Comparison of ENCODE assay signal across 24 mouse cellular contexts in the genomic region with DNA sequence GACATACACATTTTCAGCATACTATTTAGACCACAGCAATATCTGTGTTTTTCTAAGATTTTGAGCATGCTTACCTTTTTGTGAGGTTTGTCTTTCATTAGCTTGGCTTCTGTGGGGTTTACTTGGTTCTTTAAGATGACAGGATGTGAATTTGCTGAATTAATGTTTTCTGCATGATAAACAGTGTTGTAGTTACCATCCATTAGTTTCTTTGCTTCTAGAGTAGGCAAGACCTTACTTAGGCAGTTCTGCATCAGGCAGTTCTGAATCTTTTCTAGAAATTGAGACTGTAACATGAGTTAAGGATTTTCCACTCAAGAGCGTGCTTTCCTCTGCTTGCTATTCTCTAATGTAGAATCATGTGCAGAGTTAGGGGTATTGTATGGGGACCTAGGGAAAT. TPM values are rescaled to one million over a fixed set of nuclear protein-coding genes. Genes with fewer than 3 reads are reported as not detected.
DNase-seq lines count a peak whose midpoint lies in the region; ATAC-seq and TF ChIP-seq lines count a peak whose summit lies in the region.
"Had no signal": no experiment of that assay in that cellular context is flagged by ENCODE, and none has a peak within 500 bp of the region (broad histone marks: within the 10 kb centered on the region; RNA-seq: fewer than 3 reads in every experiment).

No protein-coding gene starts in this region.

- no peaks in the 10 kb centered on the region for H3K36me3 ChIP-seq in lung, embryonic 16.5 days (ENCODE audit: control insufficient read depth, insufficient read depth, low read length)
- H3K36me3 ChIP-seq in kidney, adult 2 months (ENCODE audit: control insufficient read depth, insufficient read depth, low read length) = no peaks in the 10 kb centered on the region
- H3K36me3 ChIP-seq: embryonic facial prominence, embryonic 10.5 days; embryonic facial prominence, embryonic 13.5 days; forebrain, embryonic 12.5 days; hindbrain, embryonic 12.5 days; hindbrain, embryonic 15.5 days had no signal

- TF ChIP-seq CTCF in kidney, adult 2 months (conservative IDR thresholded peaks at IDR 0.05; ENCODE audit: insufficient read depth, insufficient read length, low read depth, low read length) = no peak

- ATAC-seq in lung, embryonic 16.5 days (ENCODE audit: low read depth) = no peak
- ATAC-seq in CD4-positive, CD25-positive, alpha-beta regulatory T cell, adult 4 months = peak; percentile 66
- ATAC-seq in inflammation-experienced regulatory T-cells, adult 6 months = peak; percentile 67
- ATAC-seq: forebrain, embryonic 16.5 days had no signal

- no peak overlapping the region for H3K4me2 ChIP-seq in lung, embryonic 16.5 days (ENCODE audit: low read depth, low read length)
- H3K4me2 ChIP-seq: embryonic facial prominence, embryonic 13.5 days; forebrain, embryonic 12.5 days; heart, embryonic 11.5 days; hindbrain, embryonic 12.5 days; hindbrain, embryonic 15.5 days had no signal

- peak overlapping the region; percentile 55 for H3K27ac ChIP-seq in lung, embryonic 16.5 days (ENCODE audit: low read length)
- H3K27ac ChIP-seq in kidney, adult 2 months (ENCODE audit: insufficient read depth, low read depth, low read length) = no peak overlapping the region
- H3K27ac ChIP-seq: embryonic facial prominence, embryonic 10.5 days; embryonic facial prominence, embryonic 13.5 days; forebrain, embryonic 12.5 days; heart, adult 2 months; hindbrain, embryonic 12.5 days; hindbrain, embryonic 15.5 days had no signal

- no peak overlapping the region for H3K4me3 ChIP-seq in lung, embryonic 16.5 days (ENCODE audit: low read length)
- H3K4me3 ChIP-seq in kidney, adult 2 months (ENCODE audit: insufficient read depth, low read depth, low read length) = no peak overlapping the region
- H3K4me3 ChIP-seq: embryonic facial prominence, embryonic 10.5 days; embryonic facial prominence, embryonic 13.5 days; erythroblast, embryonic 14.5 days; forebrain, embryonic 12.5 days; heart, adult 2 months; hindbrain, embryonic 12.5 days; hindbrain, embryonic 15.5 days had no signal

- H3K27me3 ChIP-seq in lung, embryonic 16.5 days (ENCODE audit: control insufficient read depth, insufficient read depth, low read depth, low read length) = no peaks in the 10 kb centered on the region
- no peaks in the 10 kb centered on the region for H3K27me3 ChIP-seq in kidney, adult 2 months (replicated peaks; ENCODE audit: control insufficient read depth, insufficient read depth, low read length)
- H3K27me3 ChIP-seq: embryonic facial prominence, embryonic 13.5 days; forebrain, embryonic 12.5 days; hindbrain, embryonic 12.5 days; hindbrain, embryonic 15.5 days had no signal

- no peak overlapping the region for H3K9ac ChIP-seq in lung, embryonic 16.5 days (ENCODE audit: low read length)
- H3K9ac ChIP-seq: embryonic facial prominence, embryonic 13.5 days; forebrain, embryonic 12.5 days; hindbrain, embryonic 12.5 days; hindbrain, embryonic 15.5 days had no signal

- DNase-seq in lung, adult 18-20 months = no peak
- no peak for DNase-seq in layer of hippocampus, adult 18-20 months (ENCODE audit: low spot score in 2 of 2)
- DNase-seq in kidney, adult 2 months = no peak
- DNase-seq: adrenal gland, adult 8-10 months; adrenal gland, postnatal 25 days; cerebellum, adult 11-12 months; cerebellum, adult 8-10 months; cerebellum, postnatal 10 days; cerebellum, postnatal 36 days; embryo, embryonic 11 days; gastrocnemius, postnatal 10 days; gastrocnemius, postnatal 36 days; heart, adult 2 months had no signal

- H3K4me1 ChIP-seq in lung, embryonic 16.5 days (replicated peaks; ENCODE audit: control insufficient read depth, insufficient read depth, low read length) = peaks cover 5% of the 10 kb centered on the region; the same call in 1 of the 2 replicates
- H3K4me1 ChIP-seq in kidney, adult 2 months (ENCODE audit: control insufficient read depth, insufficient read depth, low read length) = no peaks in the 10 kb centered on the region
- H3K4me1 ChIP-seq: embryonic facial prominence, embryonic 10.5 days; embryonic facial prominence, embryonic 13.5 days; forebrain, embryonic 12.5 days; hindbrain, embryonic 12.5 days; hindbrain, embryonic 15.5 days had no signal

- WGBS in lung, embryonic 16.5 days = 83% methylated on average over 1 of the region's 1 CpGs
- 95% methylated on average over 1 of the region's 1 CpGs for WGBS in kidney, adult 2 months

- TF ChIP-seq POLR2A in kidney, adult 2 months (IDR thresholded peaks at IDR 0.05; ENCODE audit: low read depth, low read length) = no peak

- H3K9me3 ChIP-seq in lung, embryonic 16.5 days (ENCODE audit: control insufficient read depth, low read length) = no peaks in the 10 kb centered on the region
- H3K9me3 ChIP-seq: embryonic facial prominence, embryonic 10.5 days; embryonic facial prominence, embryonic 13.5 days; forebrain, embryonic 12.5 days; hindbrain, embryonic 12.5 days; hindbrain, embryonic 15.5 days had no signal

RNA-seq across cellular contexts. Expression of a gene that starts 24.2 kb away (rescaled TPM):
- 16.8 and 18.6 TPM in 2 replicates for polyA plus RNA-seq in lung, embryonic 16.5 days (2015; fragmentation: Nextera tagmentation; extraction: Ambion mirVana)
- polyA plus RNA-seq in CD4-positive, CD25-positive, alpha-beta regulatory T cell, adult 4 months (2017; shearing (Covaris generic)) = 10 to 100 TPM; 18.7 to 24.7 TPM
- 10 to 100 TPM; 30.0 to 32.5 (median 31.7) TPM for polyA plus RNA-seq in inflammation-experienced regulatory T-cells, adult 6 months (2017; shearing (Covaris generic))
- total RNA-seq in layer of hippocampus, adult 18-20 months (2021) = 10 to 100 TPM; 37.3 to 37.5 TPM
- 4.3 and 4.6 TPM in 2 replicates for polyA plus RNA-seq in kidney, adult 2 months (2012; rRNA removed)
